Mouse (Mus musculus): ENCODE results near the gene Gpld1. TPM values are rescaled to one million over a fixed set of nuclear protein-coding genes. Genes with fewer than 3 reads are reported as not detected.

Gpld1 gene
- polyA plus RNA-seq (2014; fragmentation: Illumina TruSeq; extraction: RNeasy Lipid Tissue Mini Kit (QIAGEN cat#74804)), result 1.1 TPM

DNA sequence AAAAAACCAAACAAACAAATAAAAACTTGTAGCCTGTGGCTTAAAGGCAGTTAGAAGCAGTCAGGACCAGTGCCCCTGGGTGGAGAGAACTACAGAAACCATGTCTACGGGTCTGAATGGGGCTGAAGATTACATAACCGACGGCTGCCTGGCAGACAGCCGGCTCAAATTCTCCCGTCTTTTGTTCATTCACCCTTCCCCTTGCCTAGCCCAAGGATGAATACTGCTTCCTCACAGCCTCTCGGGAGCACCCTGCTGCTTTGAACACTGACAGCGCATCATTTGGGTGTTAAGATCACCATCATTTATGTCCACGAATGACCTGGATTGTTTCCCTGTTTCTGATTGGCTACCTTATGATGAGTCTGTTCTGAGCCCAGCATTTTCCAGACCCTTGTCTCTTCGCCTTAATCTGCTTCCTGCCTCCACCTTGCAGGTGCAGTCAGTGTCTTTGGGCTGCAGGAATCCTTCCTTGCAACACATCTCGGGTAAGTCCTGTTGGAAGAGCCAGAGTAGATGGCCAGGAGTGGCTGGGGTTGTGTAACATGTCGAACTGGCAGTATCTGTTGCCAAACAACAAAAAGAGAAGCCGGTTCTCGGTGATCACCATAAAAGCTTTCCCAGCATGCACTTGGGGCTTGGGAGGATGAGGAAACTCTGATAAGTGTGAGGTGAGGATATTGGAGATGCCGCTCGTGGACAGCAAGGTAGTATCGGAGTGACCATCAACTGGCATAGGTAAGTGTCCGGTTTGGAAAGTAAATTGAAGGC lies at the start of gene Gpld1:
Gpld1 (plus strand) TSS at position 641 of the 771 bp plus-strand sequence.

GRCm38 (mm10) chr13:24937108-24937838 lies 5.7 kb upstream of the Gpld1 start, which contains the start of gene Aldh5a1:
TSS of gene Aldh5a1 (minus strand) at chr13:24937661.

DNA sequence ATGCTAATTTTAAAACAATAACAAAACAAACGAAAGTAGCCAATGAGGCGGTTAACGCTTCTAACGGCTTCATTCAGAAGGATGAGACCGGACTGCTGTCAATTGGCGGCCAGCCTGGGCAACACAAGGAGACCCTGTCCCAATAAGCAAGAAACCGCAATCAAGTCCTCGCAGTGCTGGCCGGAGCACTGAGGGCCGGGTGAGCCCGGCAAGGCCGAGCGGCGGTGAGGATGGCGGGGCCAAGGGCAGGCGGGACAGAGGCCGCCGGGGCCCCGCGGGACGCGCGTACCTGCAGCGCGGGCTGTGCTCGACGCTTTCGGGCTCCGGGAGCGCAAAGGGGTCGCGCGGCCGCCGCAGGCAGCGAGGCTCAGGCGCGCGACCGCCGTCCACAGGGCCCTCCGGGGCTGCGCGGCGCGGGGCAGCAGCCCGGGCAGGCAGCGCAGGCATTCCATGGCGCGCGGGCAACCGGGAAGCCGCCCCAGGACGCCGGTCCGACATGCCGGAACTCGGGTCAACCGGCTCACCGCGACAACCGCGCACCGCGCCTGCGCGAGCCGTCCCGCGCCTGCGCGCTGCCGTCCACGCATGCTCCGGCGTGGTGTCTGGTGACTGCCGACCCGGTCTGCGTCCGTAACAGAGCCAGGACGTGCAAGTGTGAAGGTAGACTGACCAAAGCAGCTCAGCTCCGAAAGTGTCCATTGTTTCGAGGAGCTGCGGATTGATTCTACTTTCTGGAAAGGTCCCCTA lies 77.0 kb downstream of the Gpld1 start, which contains the start of gene Mrs2:
Mrs2 (minus strand) TSS at position 587 of the 747 bp plus-strand sequence.

Other genes with a start within 250 kb of the Gpld1 start
- not detected for gene Armh2, start 201.9 kb upstream of the Gpld1 start, polyA plus RNA-seq (2014; fragmentation: Illumina TruSeq; extraction: RNeasy Lipid Tissue Mini Kit (QIAGEN cat#74804))
- gene Gmnn, start 181.2 kb upstream of the Gpld1 start, polyA plus RNA-seq (2014; fragmentation: Illumina TruSeq; extraction: RNeasy Lipid Tissue Mini Kit (QIAGEN cat#74804)), result 40.4 TPM
- gene BC005537, start 141.5 kb upstream of the Gpld1 start, polyA plus RNA-seq (2014; fragmentation: Illumina TruSeq; extraction: RNeasy Lipid Tissue Mini Kit (QIAGEN cat#74804)), result 311 TPM
- gene Acot13, start 111.6 kb upstream of the Gpld1 start, polyA plus RNA-seq (2014; fragmentation: Illumina TruSeq; extraction: RNeasy Lipid Tissue Mini Kit (QIAGEN cat#74804)), result 58.9 TPM
- gene Tdp2, start 111.5 kb upstream of the Gpld1 start, polyA plus RNA-seq (2014; fragmentation: Illumina TruSeq; extraction: RNeasy Lipid Tissue Mini Kit (QIAGEN cat#74804)), result 119 TPM
- gene D130043K22Rik, start 98.0 kb upstream of the Gpld1 start, polyA plus RNA-seq (2014; fragmentation: Illumina TruSeq; extraction: RNeasy Lipid Tissue Mini Kit (QIAGEN cat#74804)), result 0.74 TPM
- gene Aldh5a1, start 5.5 kb upstream of the Gpld1 start, polyA plus RNA-seq (2014; fragmentation: Illumina TruSeq; extraction: RNeasy Lipid Tissue Mini Kit (QIAGEN cat#74804)), result 18.3 TPM
- 31.6 TPM for gene Mrs2, start 77.2 kb downstream of the Gpld1 start, polyA plus RNA-seq (2014; fragmentation: Illumina TruSeq; extraction: RNeasy Lipid Tissue Mini Kit (QIAGEN cat#74804))
- 2.5 TPM for gene Dcdc2a, start 112.9 kb downstream of the Gpld1 start, polyA plus RNA-seq (2014; fragmentation: Illumina TruSeq; extraction: RNeasy Lipid Tissue Mini Kit (QIAGEN cat#74804))